Mouse (Mus musculus) monocyte, adult 5-6 weeks (primary cell): Measurements from ENCODE around the gene Eif3m. TPM values are rescaled to one million over a fixed set of nuclear protein-coding genes. Genes with fewer than 3 reads are reported as not detected.
"Not testable (repeated sequence)": the region's sequence is repeated elsewhere in the genome, so short reads cannot be mapped to it uniquely, and the experiment has no call there.

Experiments used
- ATAC-seq: fragments of 153-309, 156-312 bp; replicated peaks from 2 replicates; pipeline ENCODE4 v1.8.0; 2017; ENCODE audit warnings: mild to moderate bottlenecking; ENCODE audit not compliant: low TSS enrichment, insufficient number of reproducible peaks, severe bottlenecking, poor library complexity, low FRiP score
- total RNA-seq: library from RNA; stranded (forward); fragments of 200-1000, 200-491, 200-594 nt; gene quantifications from 3 replicates; pipeline ENCODE4 v1.2.3, GENCODE M21; 2017

The Eif3m gene
- total RNA-seq = 154 to 209 TPM (median 184 TPM) in 3 replicates

- peak; percentile 98 for ATAC-seq
These were observed at the start of gene Eif3m for GRCm38 (mm10) chr2:105016967-105017287. Eif3m (minus strand) TSS chr2:105017080.

GRCm38 (mm10) chr2:105062741-105063372 lies 46.0 kb upstream of the Eif3m start:
- ATAC-seq = no peak

- ATAC-seq = no peak
These were observed 41.8 kb upstream of the Eif3m start for GRCm38 (mm10) chr2:105058577-105059116.

GRCm38 (mm10) chr2:105055529-105055928 lies 38.6 kb upstream of the Eif3m start:
- no peak for ATAC-seq

- no peak for ATAC-seq
These were observed 31.4 kb upstream of the Eif3m start for GRCm38 (mm10) chr2:105048301-105048700.

GRCm38 (mm10) chr2:105043152-105043551 lies 26.3 kb upstream of the Eif3m start:
- no peak for ATAC-seq

GRCm38 (mm10) chr2:105040859-105041258 lies 24.0 kb upstream of the Eif3m start:
- no peak for ATAC-seq

- ATAC-seq = no peak
These were observed 22.0 kb upstream of the Eif3m start for GRCm38 (mm10) chr2:105038879-105039278.

- ATAC-seq = no peak
These were observed 21.2 kb upstream of the Eif3m start for GRCm38 (mm10) chr2:105037956-105038569.

- no peak for ATAC-seq
These were observed 19.7 kb upstream of the Eif3m start for GRCm38 (mm10) chr2:105036401-105037070.

GRCm38 (mm10) chr2:105035985-105036384 lies 19.1 kb upstream of the Eif3m start:
- ATAC-seq = no peak

GRCm38 (mm10) chr2:105034084-105034483 lies 17.2 kb upstream of the Eif3m start:
- ATAC-seq = no peak

- no peak for ATAC-seq
These were observed 13.6 kb upstream of the Eif3m start for GRCm38 (mm10) chr2:105030505-105030904.

GRCm38 (mm10) chr2:105028806-105029205 lies 11.9 kb upstream of the Eif3m start:
- ATAC-seq = no peak

GRCm38 (mm10) chr2:105026950-105027695 lies 10.2 kb upstream of the Eif3m start:
- ATAC-seq = no peak

GRCm38 (mm10) chr2:105025610-105026009 lies 8.7 kb upstream of the Eif3m start:
- not testable (repeated sequence) for ATAC-seq

- no peak for ATAC-seq
These were observed 6.9 kb upstream of the Eif3m start for GRCm38 (mm10) chr2:105023815-105024214.

GRCm38 (mm10) chr2:105023031-105023615 lies 6.2 kb upstream of the Eif3m start:
- ATAC-seq = no peak

GRCm38 (mm10) chr2:105021836-105022235 lies 5.0 kb upstream of the Eif3m start:
- no peak for ATAC-seq
